Mouse (Mus musculus) CH12.LX (cell line): Measurements from ENCODE around the gene Slc26a10. TPM values are rescaled to one million over a fixed set of nuclear protein-coding genes. Genes with fewer than 3 reads are reported as not detected.

Source experiments
- DNase-seq: peaks from one replicate; pipeline ENCODE4 v3.0.0-alpha.2; 2013; ENCODE audit errors: extremely low read depth
- H3K27ac ChIP-seq: 2 replicates; pipeline ENCODE4 v1.5.1; 2012; ENCODE audit warnings: low read depth, mild to moderate bottlenecking, control low read depth, moderate library complexity; ENCODE audit not compliant: insufficient read depth
- H3K27me3 ChIP-seq: replicated peaks from 2 replicates; pipeline ENCODE3; 2012; ENCODE audit warnings: inconsistent platforms
- H3K36me3 ChIP-seq, 2 experiments: replicated peaks in 1 of 2; 2 replicates each; pipeline versions ENCODE3 to v1.6.1; 2012; ENCODE audit warnings: inconsistent platforms in 1 of 2, low read length in 1 of 2, mild to moderate bottlenecking in 1 of 2, mixed read lengths in 1 of 2, moderate library complexity in 1 of 2; ENCODE audit not compliant: control insufficient read depth in 1 of 2, insufficient read depth in 1 of 2
- H3K4me1 ChIP-seq, 2 experiments: 2 replicates each; pipeline ENCODE4 v1.6.1; 2012; ENCODE audit warnings: inconsistent platforms in 1 of 2, moderate library complexity in 1 of 2; ENCODE audit not compliant: insufficient read depth in 2 of 2, control insufficient read depth in 1 of 2
- H3K4me2 ChIP-seq: 2 replicates; pipeline ENCODE4 v1.6.1; 2012; ENCODE audit warnings: low read depth, mild to moderate bottlenecking, control low read depth; ENCODE audit not compliant: poor library complexity, insufficient read depth, severe bottlenecking
- H3K4me3 ChIP-seq, 3 experiments: fragments of 150-350 bp in 1 of 3; sonication (generic) in 1 of 3; replicated peaks in 1 of 3; 2 replicates each; pipeline versions ENCODE3 to v1.5.1; 2011 to 2012; ENCODE audit warnings: low read depth in 2 of 3, low read length in 2 of 3, mild to moderate bottlenecking in 2 of 3, moderate library complexity in 2 of 3, control low read depth in 1 of 3, improper control_type of control experiment in 1 of 3, inconsistent platforms in 1 of 3, mixed read lengths in 1 of 3; ENCODE audit not compliant: poor library complexity in 1 of 3
- H3K79me2 ChIP-seq: replicated peaks from 2 replicates; pipeline ENCODE4 v1.6.1; 2012; ENCODE audit warnings: mild to moderate bottlenecking, moderate library complexity; ENCODE audit not compliant: control insufficient read depth, poor library complexity, insufficient read depth, severe bottlenecking; ENCODE audit errors: extremely low read depth
- H3K9ac ChIP-seq: 2 replicates; pipeline ENCODE4 v1.6.1; 2012; ENCODE audit warnings: low read depth, mild to moderate bottlenecking, control low read depth, moderate library complexity; ENCODE audit not compliant: insufficient read depth
- H3K9me3 ChIP-seq: replicated peaks from 2 replicates; pipeline ENCODE3; 2012; ENCODE audit warnings: low read length, inconsistent platforms, mixed read lengths
- BHLHE40 ChIP-seq: IDR thresholded peaks from 2 replicates; pipeline ENCODE4 v1.6.1; 2011; ENCODE audit warnings: mild to moderate bottlenecking, low read depth, low read length, improper control_type of control experiment
- CHD1 ChIP-seq: IDR thresholded peaks from 2 replicates; pipeline ENCODE4 v1.6.1; 2012; ENCODE audit warnings: low read depth, low read length, improper control_type of control experiment, inconsistent platforms
- CHD2 ChIP-seq: IDR thresholded peaks from 2 replicates; pipeline ENCODE4 v1.6.1; 2011; ENCODE audit warnings: low read length, improper control_type of control experiment
- CTCF ChIP-seq, 2 experiments: IDR thresholded peaks in 1 of 2; conservative IDR thresholded peaks in 1 of 2; 2 replicates each; pipeline ENCODE4 v1.5.1; 2011 to 2012; ENCODE audit warnings: low read depth in 2 of 2, low read length in 2 of 2, improper control_type of control experiment in 1 of 2, inconsistent platforms in 1 of 2, mild to moderate bottlenecking in 1 of 2, moderate library complexity in 1 of 2
- E2F4 ChIP-seq: IDR thresholded peaks from 2 replicates; pipeline ENCODE4 v1.6.1; 2011; ENCODE audit warnings: low read depth, low read length, improper control_type of control experiment; ENCODE audit not compliant: insufficient replicate concordance
- ELF1 ChIP-seq: IDR thresholded peaks from 2 replicates; pipeline ENCODE4 v1.6.1; 2014; ENCODE audit warnings: low read depth, mild to moderate bottlenecking, inconsistent platforms, low read length, improper control_type of control experiment
- EP300 ChIP-seq: IDR thresholded peaks from 2 replicates; pipeline ENCODE4 v1.6.1; 2011; ENCODE audit warnings: low read length, improper control_type of control experiment
- ETS1 ChIP-seq: conservative IDR thresholded peaks from 2 replicates; pipeline ENCODE4 v1.6.1; 2012; ENCODE audit warnings: low read depth, mild to moderate bottlenecking, inconsistent platforms, low read length, improper control_type of control experiment, moderate library complexity
- GABPA ChIP-seq: IDR thresholded peaks from 2 replicates; pipeline ENCODE4 v1.6.1; 2012; ENCODE audit warnings: low read depth, low read length, improper control_type of control experiment, inconsistent platforms; ENCODE audit not compliant: insufficient replicate concordance
- HCFC1 ChIP-seq: IDR thresholded peaks from 2 replicates; pipeline ENCODE4 v1.6.1; 2012; ENCODE audit warnings: low read depth, mild to moderate bottlenecking, inconsistent platforms, low read length, improper control_type of control experiment
- IRF4 ChIP-seq: IDR thresholded peaks from 2 replicates; pipeline ENCODE4 v1.6.1; 2014; ENCODE audit warnings: low read depth, mild to moderate bottlenecking, inconsistent platforms, low read length, improper control_type of control experiment
- JUN ChIP-seq: IDR thresholded peaks from 2 replicates; pipeline ENCODE4 v1.6.1; 2011; ENCODE audit warnings: low read depth, mild to moderate bottlenecking, low read length, improper control_type of control experiment, moderate library complexity; ENCODE audit not compliant: insufficient read depth
- JUND ChIP-seq: conservative IDR thresholded peaks from 2 replicates; pipeline ENCODE4 v1.6.1; 2011; ENCODE audit warnings: low read depth, low read length, improper control_type of control experiment
- KAT2A ChIP-seq: IDR thresholded peaks from 2 replicates; pipeline ENCODE4 v1.6.1; 2012; ENCODE audit warnings: low read length, improper control_type of control experiment, inconsistent platforms; ENCODE audit not compliant: insufficient replicate concordance
- MAFK ChIP-seq: IDR thresholded peaks from 2 replicates; pipeline ENCODE4 v1.6.1; 2011; ENCODE audit warnings: low read length, improper control_type of control experiment; ENCODE audit not compliant: insufficient replicate concordance
- MAX ChIP-seq: IDR thresholded peaks from 2 replicates; pipeline ENCODE4 v1.6.1; 2011; ENCODE audit warnings: low read length, improper control_type of control experiment
- MAZ ChIP-seq: IDR thresholded peaks from 2 replicates; pipeline ENCODE4 v1.6.1; 2012; ENCODE audit warnings: low read depth, mild to moderate bottlenecking, inconsistent platforms, low read length, improper control_type of control experiment, moderate library complexity
- MEF2A ChIP-seq: IDR thresholded peaks from 2 replicates; pipeline ENCODE4 v1.6.1; 2014; ENCODE audit warnings: low read depth, mild to moderate bottlenecking, inconsistent platforms, low read length, improper control_type of control experiment, borderline replicate concordance
- MXI1 ChIP-seq: IDR thresholded peaks from 2 replicates; pipeline ENCODE4 v1.6.1; 2011; ENCODE audit warnings: mild to moderate bottlenecking, low read depth, low read length, improper control_type of control experiment
- MYC ChIP-seq: IDR thresholded peaks from 2 replicates; pipeline ENCODE4 v1.6.1; 2011; ENCODE audit warnings: low read depth, mild to moderate bottlenecking, improper control_type of control experiment, low read length
- NELFE ChIP-seq: IDR thresholded peaks from 2 replicates; pipeline ENCODE4 v1.6.1; 2011; ENCODE audit warnings: low read depth, low read length, improper control_type of control experiment
- NRF1 ChIP-seq: IDR thresholded peaks from 2 replicates; pipeline ENCODE4 v1.6.1; 2014; ENCODE audit warnings: low read depth, mild to moderate bottlenecking, inconsistent platforms, low read length, improper control_type of control experiment, moderate library complexity
- PAX5 ChIP-seq: IDR thresholded peaks from 2 replicates; pipeline ENCODE4 v1.6.1; 2012; ENCODE audit warnings: low read length, inconsistent platforms, mixed read lengths
- POLR2A ChIP-seq: IDR thresholded peaks from 2 replicates; pipeline ENCODE4 v1.6.1; 2011; ENCODE audit warnings: low read depth, mild to moderate bottlenecking, improper control_type of control experiment, low read length
- POLR2AphosphoS2 ChIP-seq: IDR thresholded peaks from 2 replicates; pipeline ENCODE4 v1.6.1; 2011; ENCODE audit warnings: low read depth, low read length, improper control_type of control experiment
- RAD21 ChIP-seq: IDR thresholded peaks from 2 replicates; pipeline ENCODE4 v1.6.1; 2011; ENCODE audit warnings: low read depth, mild to moderate bottlenecking, low read length, improper control_type of control experiment, moderate library complexity
- RCOR1 ChIP-seq: conservative IDR thresholded peaks from 2 replicates; pipeline ENCODE4 v1.6.1; 2012; ENCODE audit warnings: low read depth, mild to moderate bottlenecking, inconsistent platforms, low read length, improper control_type of control experiment
- SIN3A ChIP-seq: IDR thresholded peaks from 2 replicates; pipeline ENCODE4 v1.6.1; 2012; ENCODE audit warnings: low read length, improper control_type of control experiment, inconsistent platforms
- SMC3 ChIP-seq: IDR thresholded peaks from 2 replicates; pipeline ENCODE4 v1.6.1; 2011; ENCODE audit warnings: low read depth, low read length, improper control_type of control experiment
- TBP ChIP-seq: conservative IDR thresholded peaks from 2 replicates; pipeline ENCODE4 v1.6.1; 2011; ENCODE audit warnings: low read depth, low read length, improper control_type of control experiment
- TCF12 ChIP-seq: IDR thresholded peaks from 2 replicates; pipeline ENCODE4 v1.6.1; 2014; ENCODE audit warnings: low read depth, mild to moderate bottlenecking, inconsistent platforms, low read length, improper control_type of control experiment
- UBTF ChIP-seq: IDR thresholded peaks from 2 replicates; pipeline ENCODE4 v1.6.1; 2012; ENCODE audit warnings: low read depth, mild to moderate bottlenecking, inconsistent platforms, low read length, improper control_type of control experiment, moderate library complexity
- USF1 ChIP-seq: IDR thresholded peaks from 2 replicates; pipeline ENCODE4 v1.6.1; 2014; ENCODE audit warnings: low read depth, mild to moderate bottlenecking, inconsistent platforms, low read length, improper control_type of control experiment
- USF2 ChIP-seq: conservative IDR thresholded peaks from 2 replicates; pipeline ENCODE4 v1.6.1; 2011; ENCODE audit warnings: low read depth, low read length, improper control_type of control experiment
- ZC3H11A ChIP-seq: IDR thresholded peaks from 2 replicates; pipeline ENCODE4 v1.6.1; 2012; ENCODE audit warnings: low read depth, mild to moderate bottlenecking, inconsistent platforms, low read length, improper control_type of control experiment
- ZKSCAN1 ChIP-seq: IDR thresholded peaks from 2 replicates; pipeline ENCODE4 v1.6.1; 2012; ENCODE audit warnings: low read depth, inconsistent platforms, low read length, improper control_type of control experiment, borderline replicate concordance
- ZMIZ1 ChIP-seq: IDR thresholded peaks from 2 replicates; pipeline ENCODE4 v1.6.1; 2012; ENCODE audit warnings: low read depth, mild to moderate bottlenecking, inconsistent platforms, low read length, improper control_type of control experiment
- ZNF384 ChIP-seq: IDR thresholded peaks from 2 replicates; pipeline ENCODE4 v1.6.1; 2012; ENCODE audit warnings: low read depth, low read length, improper control_type of control experiment, inconsistent platforms
- dilution Hi-C: fragments of 300-500 bp; cut with MboI; formaldehyde crosslinking; loops from 2 replicates; pipeline ENCODE4 v1.14.3; 2020; ENCODE audit warnings: low sequenced_read_pairs; ENCODE audit not compliant: extremely low pct_unique_long_range_greater_than_20kb, extremely low pct_ligation_motif_present
- in situ Hi-C: fragments of 300-500 bp; cut with MboI; formaldehyde crosslinking; loops from 3 replicates; pipeline ENCODE4 v1.14.3; 2019; ENCODE audit warnings: low sequenced_read_pairs, low pct_ligation_motif_present, low pct_unique_long_range_greater_than_20kb, mixed read lengths
- polyA plus RNA-seq: library from polyadenylated mRNA; unstranded; fragments of >175 nt; gene quantifications from 2 replicates; pipeline ENCODE4 v1.2.1, GENCODE M21; 2012; ENCODE audit warnings: low read depth; ENCODE audit not compliant: insufficient read length
- total RNA-seq, 2 experiments: library from RNA; depleted of rRNA; stranded (reverse); fragments of 300-350 nt in 1 of 2; fragments of >200 nt in 1 of 2; gene quantifications; 2 replicates each; pipeline ENCODE4 v1.2.3; 2012 to 2014

Slc26a10 gene
- total and polyA plus RNA-seq, 3 experiments, result 0.05 to 1.7 (median 0.16) TPM

DNA sequence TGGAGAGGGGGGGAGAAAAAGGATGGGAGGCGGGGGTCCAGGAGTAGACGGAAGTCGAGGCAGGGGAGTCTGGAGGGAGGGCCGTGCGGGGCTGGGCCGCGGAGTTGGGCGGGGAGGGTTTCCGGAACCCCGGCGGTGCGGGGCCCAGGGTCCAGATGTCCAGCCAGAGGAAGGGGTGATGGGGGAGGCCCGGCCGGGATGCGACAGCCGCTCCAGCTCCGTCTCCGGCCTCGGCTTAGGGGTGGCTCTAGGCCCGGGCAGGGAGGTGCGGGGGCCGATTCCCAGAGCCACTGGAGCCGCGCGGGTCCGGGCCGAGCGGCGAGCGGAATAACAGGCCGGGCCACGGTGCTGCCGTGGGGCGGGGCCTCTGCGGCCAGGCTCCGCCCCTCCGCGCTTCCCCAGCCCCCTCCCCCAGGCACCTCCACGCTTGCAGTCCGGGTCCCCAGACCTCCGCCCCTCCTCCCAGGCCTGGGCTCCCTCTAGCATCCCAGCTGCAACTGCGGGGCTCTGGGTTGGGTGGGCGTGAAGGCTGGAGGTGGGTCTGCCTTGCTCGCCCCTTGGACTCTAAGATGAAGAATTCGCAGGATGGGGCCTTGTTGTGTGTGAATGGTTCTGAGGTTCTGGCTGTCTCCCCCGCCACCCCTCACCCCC lies 8.1 kb upstream of the Slc26a10 start:
- TF ChIP-seq MAX, result no peak
- TF ChIP-seq ETS1, result no peak
- TF ChIP-seq EP300, result no peak
- TF ChIP-seq ZKSCAN1, result no peak
- TF ChIP-seq BHLHE40, result no peak
- TF ChIP-seq POLR2AphosphoS2, result no peak
- TF ChIP-seq UBTF, result no peak
- no peak for TF ChIP-seq ZC3H11A
- TF ChIP-seq TBP, result no peak
- TF ChIP-seq JUN, result no peak
- no peak for TF ChIP-seq KAT2A
- peak; percentile 61 for TF ChIP-seq CHD2
- TF ChIP-seq E2F4, result no peak
- TF ChIP-seq MEF2A, result no peak
- no peak for TF ChIP-seq SMC3
- no peak for TF ChIP-seq MAFK
- no peak for TF ChIP-seq RCOR1
- TF ChIP-seq JUND, result no peak
- peak; percentile 51; the same call in 1 of the 2 replicates for TF ChIP-seq MXI1
- TF ChIP-seq CHD1, result no peak
- TF ChIP-seq CTCF (conservative IDR thresholded peaks at IDR 0.05 in 1 of 2, IDR thresholded peaks at IDR 0.05 in 1 of 2; ENCODE audit: low read depth in 2 of 2, low read length in 2 of 2), result no peak
- TF ChIP-seq ELF1, result 0 out of 2 replicates have a peak, but pooled peaks have one; percentile 26
- no peak for TF ChIP-seq NRF1
- TF ChIP-seq ZMIZ1, result peak; percentile 55; the same call in 1 of the 2 replicates
- no peak for TF ChIP-seq USF1
- no peak for TF ChIP-seq USF2
- no peak for TF ChIP-seq GABPA
- peak; percentile 77; the same call in 1 of the 2 replicates for TF ChIP-seq NELFE
- TF ChIP-seq MAZ, result peak; percentile 41; the same call in 1 of the 2 replicates
- peak; percentile 72 for TF ChIP-seq POLR2A
- TF ChIP-seq IRF4, result no peak
- TF ChIP-seq PAX5, result no peak
- TF ChIP-seq ZNF384, result no peak
- TF ChIP-seq TCF12, result peak; percentile 49; the same call in 1 of the 2 replicates
- TF ChIP-seq SIN3A, result peak; percentile 81; the same call in 1 of the 2 replicates
- no peak for TF ChIP-seq MYC
- no peak for TF ChIP-seq RAD21
- peak; percentile 24; the same call in 1 of the 2 replicates for TF ChIP-seq HCFC1
- Histone ChIP-seq H3K4me2 (peak overlapping the region; percentile 79), H3K9me3 (peaks cover 7% of the 10 kb centered on the region)

More for the DNA sequence above, 8.1 kb upstream of the Slc26a10 start:
- in situ Hi-C loops, result no loop called here
- dilution Hi-C loops, result no loop called here
- peaks cover 0 to 25% of the 10 kb centered on the region in 2 experiments; a peak in 1 of 4 replicates for H3K4me1 ChIP-seq
- peak overlapping the region; percentile 60 to 76 (median 68) for H3K4me3 ChIP-seq
- peaks cover 18 to 58% of the 10 kb centered on the region in 2 experiments for H3K36me3 ChIP-seq
- H3K9ac ChIP-seq, result peak overlapping the region; percentile 79
- H3K79me2 ChIP-seq, result no peaks in the 10 kb centered on the region
- H3K27me3 ChIP-seq, result no peaks in the 10 kb centered on the region
- no peak overlapping the region for H3K27ac ChIP-seq
- peak; percentile 47 for DNase-seq
